Mouse (Mus musculus): Measurements from ENCODE around the gene Tenm2.

Tenm2 gene

GRCm38 (mm10) chr11:36902302-36902701 is 333.5 kb downstream of the Tenm2 start:
- no peak for DNase-seq (ENCODE audit: low spot score)

GRCm38 (mm10) chr11:36893061-36893460 is 342.7 kb downstream of the Tenm2 start:
- no peak for DNase-seq (ENCODE audit: low spot score)

- no peak for DNase-seq (ENCODE audit: low spot score)
Observed at GRCm38 (mm10) chr11:36891106-36891505, 344.7 kb downstream of the Tenm2 start.

GRCm38 (mm10) chr11:36887490-36887889 is 348.3 kb downstream of the Tenm2 start:
- no peak for DNase-seq (ENCODE audit: low spot score)

GRCm38 (mm10) chr11:36886147-36886546 is 349.6 kb downstream of the Tenm2 start:
- DNase-seq (ENCODE audit: low spot score): no peak

- DNase-seq (ENCODE audit: low spot score): no peak
Observed at GRCm38 (mm10) chr11:36872961-36873360, 362.8 kb downstream of the Tenm2 start.

- no peak for DNase-seq (ENCODE audit: low spot score)
Observed at GRCm38 (mm10) chr11:36870548-36870947, 365.2 kb downstream of the Tenm2 start.

- no peak for DNase-seq (ENCODE audit: low spot score)
Observed at GRCm38 (mm10) chr11:36851690-36852089, 384.1 kb downstream of the Tenm2 start.

- no peak for DNase-seq (ENCODE audit: low spot score)
Observed at GRCm38 (mm10) chr11:36847451-36847850, 388.3 kb downstream of the Tenm2 start.

GRCm38 (mm10) chr11:36832855-36833254 is 402.9 kb downstream of the Tenm2 start:
- no peak for DNase-seq (ENCODE audit: low spot score)

GRCm38 (mm10) chr11:36831511-36831910 is 404.3 kb downstream of the Tenm2 start:
- no peak for DNase-seq (ENCODE audit: low spot score)

- DNase-seq (ENCODE audit: low spot score): no peak
Observed at GRCm38 (mm10) chr11:36824666-36825065, 411.1 kb downstream of the Tenm2 start.

GRCm38 (mm10) chr11:36804615-36805014 is 431.1 kb downstream of the Tenm2 start:
- no peak for DNase-seq (ENCODE audit: low spot score)

- DNase-seq (ENCODE audit: low spot score): no peak
Observed at GRCm38 (mm10) chr11:36802208-36802631, 433.5 kb downstream of the Tenm2 start.

- DNase-seq (ENCODE audit: low spot score): no peak
Observed at GRCm38 (mm10) chr11:36801683-36802082, 434.1 kb downstream of the Tenm2 start.

- no peak for DNase-seq (ENCODE audit: low spot score)
Observed at GRCm38 (mm10) chr11:36799409-36799808, 436.4 kb downstream of the Tenm2 start.

- DNase-seq (ENCODE audit: low spot score): no peak
Observed at GRCm38 (mm10) chr11:36758009-36758408, 477.8 kb downstream of the Tenm2 start.

GRCm38 (mm10) chr11:36746286-36746685 is 489.5 kb downstream of the Tenm2 start:
- no peak for DNase-seq (ENCODE audit: low spot score)

- DNase-seq (ENCODE audit: low spot score): no peak
Observed at GRCm38 (mm10) chr11:36727800-36728199, 508.0 kb downstream of the Tenm2 start.

GRCm38 (mm10) chr11:36702881-36703280 is 532.9 kb downstream of the Tenm2 start:
- no peak for DNase-seq (ENCODE audit: low spot score)

GRCm38 (mm10) chr11:36700951-36701350 is 534.8 kb downstream of the Tenm2 start:
- DNase-seq (ENCODE audit: low spot score): no peak

GRCm38 (mm10) chr11:36700131-36700530 is 535.6 kb downstream of the Tenm2 start:
- no peak for DNase-seq (ENCODE audit: low spot score)

- DNase-seq (ENCODE audit: low spot score): no peak
Observed at GRCm38 (mm10) chr11:36698268-36698667, 537.5 kb downstream of the Tenm2 start.

- no peak for DNase-seq (ENCODE audit: low spot score)
Observed at GRCm38 (mm10) chr11:36697816-36698215, 537.9 kb downstream of the Tenm2 start.

Measured in left cerebral cortex, adult 11 months (tissue).